Mouse (Mus musculus) MEL (cell line): ENCODE measurements around the gene Vti1b. TPM values are rescaled to one million over a fixed set of nuclear protein-coding genes. Genes with fewer than 3 reads are reported as not detected.

Source experiments
- DNase-seq: peaks from one replicate; pipeline ENCODE4 v3.0.0; 2011; ENCODE audit warnings: low read depth, low spot score
- H3K27ac ChIP-seq: 2 replicates; pipeline ENCODE4 v1.5.1; 2012; ENCODE audit warnings: low read depth, mild to moderate bottlenecking, control low read depth, low read length, moderate library complexity; ENCODE audit not compliant: control insufficient read depth
- H3K27me3 ChIP-seq, 2 experiments: fragments of 150-350 bp in 1 of 2; sonication (generic) in 1 of 2; 2 replicates each; pipeline ENCODE4 v1.6.1; 2012; ENCODE audit warnings: low read length in 2 of 2, mild to moderate bottlenecking in 2 of 2, improper control_type of control experiment in 1 of 2, moderate library complexity in 1 of 2; ENCODE audit not compliant: insufficient read depth in 2 of 2, control insufficient read depth in 1 of 2
- H3K36me3 ChIP-seq, 2 experiments: 2 replicates each; pipeline ENCODE4 v1.6.1; 2012 to 2014; ENCODE audit warnings: low read length in 2 of 2, improper control_type of control experiment in 1 of 2, inconsistent platforms in 1 of 2, mild to moderate bottlenecking in 1 of 2; ENCODE audit not compliant: insufficient read depth in 2 of 2, control insufficient read depth in 1 of 2
- H3K4me1 ChIP-seq, 2 experiments: fragments of 150-350 bp in 1 of 2; sonication (generic) in 1 of 2; 2 replicates each; pipeline ENCODE4 v1.6.1; 2012; ENCODE audit warnings: low read length in 2 of 2, improper control_type of control experiment in 1 of 2, mild to moderate bottlenecking in 1 of 2; ENCODE audit not compliant: insufficient read depth in 2 of 2, control insufficient read depth in 1 of 2
- H3K4me3 ChIP-seq, 2 experiments: fragments of 150-350 bp in 1 of 2; sonication (generic) in 1 of 2; 2 replicates each; pipeline ENCODE4 v1.5.1; 2012; ENCODE audit warnings: low read depth in 2 of 2, low read length in 2 of 2, mild to moderate bottlenecking in 2 of 2, moderate library complexity in 2 of 2, control low read depth in 1 of 2, improper control_type of control experiment in 1 of 2; ENCODE audit not compliant: control insufficient read depth in 1 of 2, insufficient read depth in 1 of 2
- H3K79me2 ChIP-seq: 2 replicates; pipeline ENCODE4 v1.6.1; 2012; ENCODE audit warnings: mild to moderate bottlenecking, low read length, moderate library complexity; ENCODE audit not compliant: control insufficient read depth, poor library complexity, insufficient read depth
- H3K9ac ChIP-seq: 2 replicates; pipeline ENCODE4 v1.6.1; 2012; ENCODE audit warnings: low read depth, mild to moderate bottlenecking, control low read depth, low read length, moderate library complexity; ENCODE audit not compliant: control insufficient read depth, poor library complexity, severe bottlenecking
- H3K9me3 ChIP-seq: fragments of 150-350 bp; sonication (generic); replicated peaks from 2 replicates; pipeline ENCODE4 v1.6.1; 2012; ENCODE audit warnings: mild to moderate bottlenecking, low read length, improper control_type of control experiment, moderate library complexity; ENCODE audit not compliant: insufficient read depth
- BHLHE40 ChIP-seq: IDR thresholded peaks from 2 replicates; pipeline ENCODE4 v1.6.1; 2012; ENCODE audit warnings: low read depth, mild to moderate bottlenecking, inconsistent platforms, low read length, improper control_type of control experiment, borderline replicate concordance
- CHD1 ChIP-seq: IDR thresholded peaks from 2 replicates; pipeline ENCODE4 v1.6.1; 2012; ENCODE audit warnings: low read depth, mild to moderate bottlenecking, inconsistent platforms, low read length, improper control_type of control experiment
- CTCF ChIP-seq, 3 experiments: IDR thresholded peaks in 2 of 3; conservative IDR thresholded peaks in 1 of 3; 2 replicates each; pipeline ENCODE4 v1.5.1; 2011 to 2012; ENCODE audit warnings: low read length in 3 of 3, low read depth in 2 of 3, mild to moderate bottlenecking in 2 of 3, improper control_type of control experiment in 1 of 3, inconsistent platforms in 1 of 3, mixed read lengths in 1 of 3, moderate library complexity in 1 of 3; ENCODE audit not compliant: control insufficient read depth in 1 of 3, insufficient read depth in 1 of 3, poor library complexity in 1 of 3, severe bottlenecking in 1 of 3
- HCFC1 ChIP-seq: IDR thresholded peaks from 2 replicates; pipeline ENCODE4 v1.6.1; 2012; ENCODE audit warnings: low read depth, mild to moderate bottlenecking, inconsistent platforms, low read length, improper control_type of control experiment, moderate library complexity
- KAT2A ChIP-seq: conservative IDR thresholded peaks from 2 replicates; pipeline ENCODE4 v1.6.1; 2012; ENCODE audit warnings: low read depth, low read length, improper control_type of control experiment, inconsistent platforms
- MYC ChIP-seq: IDR thresholded peaks from 2 replicates; pipeline ENCODE4 v1.6.1; 2011; ENCODE audit warnings: low read depth, mild to moderate bottlenecking, low read length, improper control_type of control experiment, moderate library complexity
- POLR2AphosphoS2 ChIP-seq: IDR thresholded peaks from 2 replicates; pipeline ENCODE4 v1.6.1; 2011; ENCODE audit warnings: low read length, improper control_type of control experiment
- RAD21 ChIP-seq: IDR thresholded peaks from 2 replicates; pipeline ENCODE4 v1.6.1; 2011; ENCODE audit warnings: mild to moderate bottlenecking, low read depth, low read length, improper control_type of control experiment
- SIN3A ChIP-seq: IDR thresholded peaks from 2 replicates; pipeline ENCODE4 v1.6.1; 2012; ENCODE audit warnings: low read length, improper control_type of control experiment, inconsistent platforms
- SMC3 ChIP-seq: IDR thresholded peaks from 2 replicates; pipeline ENCODE4 v1.6.1; 2011; ENCODE audit warnings: low read depth, low read length, improper control_type of control experiment
- TBP ChIP-seq: IDR thresholded peaks from 2 replicates; pipeline ENCODE4 v1.8.0; 2011; ENCODE audit warnings: low read depth, low read length, improper control_type of control experiment
- USF1 ChIP-seq: IDR thresholded peaks from 2 replicates; pipeline ENCODE4 v1.6.1; 2014; ENCODE audit warnings: low read depth, mild to moderate bottlenecking, inconsistent platforms, low read length, improper control_type of control experiment, moderate library complexity
- ZC3H11A ChIP-seq: IDR thresholded peaks from 2 replicates; pipeline ENCODE4 v1.6.1; 2012; ENCODE audit warnings: low read depth, mild to moderate bottlenecking, inconsistent platforms, low read length, improper control_type of control experiment
- ZKSCAN1 ChIP-seq: IDR thresholded peaks from 2 replicates; pipeline ENCODE4 v1.6.1; 2012; ENCODE audit warnings: low read depth, mild to moderate bottlenecking, inconsistent platforms, low read length, improper control_type of control experiment, moderate library complexity
- polyA plus RNA-seq, 2 experiments: library from polyadenylated mRNA; stranded (reverse) in 1 of 2; unstranded in 1 of 2; fragments of >175 nt in 1 of 2; fragments of >200 nt in 1 of 2; gene quantifications; 2 replicates each; pipeline versions ENCODE4 v1.2.1 to v1.2.4; 2012; ENCODE audit warnings: low replicate concordance in 2 of 2, low read depth in 1 of 2; ENCODE audit not compliant: insufficient read length in 2 of 2, insufficient read depth in 1 of 2, missing spikeins in 1 of 2
- total RNA-seq: library from RNA; depleted of rRNA; stranded (reverse); fragments of 300-350 nt; gene quantifications from 2 replicates; pipeline ENCODE4 v1.2.3, GENCODE M21; 2012; rRNA removed

The Vti1b gene
- total and polyA plus RNA-seq, 3 experiments: 54.3 to 69.8 TPM; not detected in 1

DNA sequence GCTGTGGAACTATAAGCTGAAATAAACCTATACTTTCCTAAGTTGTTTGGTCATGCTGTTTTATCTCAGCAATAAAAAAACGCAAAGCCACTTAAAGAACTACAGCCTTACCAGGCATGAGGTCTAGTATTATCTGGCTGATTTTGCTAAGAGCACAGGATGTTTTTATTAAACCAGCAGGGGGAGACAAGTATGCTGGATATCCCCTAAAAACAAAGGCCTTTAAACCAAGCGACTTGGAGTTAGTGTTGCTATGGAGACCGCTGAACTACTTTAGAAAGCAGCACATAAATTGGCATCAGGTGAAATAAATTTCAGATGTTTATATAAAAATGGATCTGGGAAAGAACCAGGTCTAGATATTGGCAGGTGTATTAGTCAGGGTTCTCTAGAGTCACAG lies 49.6 kb downstream of the Vti1b start:
- Histone ChIP-seq H3K79me2 (no peaks in the 10 kb centered on the region), H3K36me3 (no peaks in the 10 kb centered on the region), H3K4me3 (no peak overlapping the region), H3K9me3 (no peaks in the 10 kb centered on the region), H3K27ac (no peak overlapping the region), H3K27me3 (peaks cover 4 to 11% of the 10 kb centered on the region in 2 experiments), H3K9ac (no peak overlapping the region), H3K4me1 (no peaks in the 10 kb centered on the region)
- peak; percentile 26; the same call in 1 of the 2 replicates for TF ChIP-seq SIN3A
- TF ChIP-seq CTCF (IDR thresholded peaks at IDR 0.05 in 2 of 3, conservative IDR thresholded peaks at IDR 0.05 in 1 of 3; ENCODE audit: control insufficient read depth in 1 of 3, insufficient read depth in 1 of 3, low read depth in 2 of 3, low read length in 3 of 3, poor library complexity in 1 of 3, severe bottlenecking in 1 of 3): peak in 2 of 3 experiments; percentile 36 to 62; a peak in 4 of 6 replicates
- peak; percentile 68 for TF ChIP-seq SMC3
- 0 out of 2 replicates have a peak, but pooled peaks have one; percentile 38 for TF ChIP-seq ZC3H11A
- peak; percentile 48 for TF ChIP-seq RAD21
- TF ChIP-seq MYC: no peak
- no peak for TF ChIP-seq USF1
- TF ChIP-seq HCFC1: no peak
- peak; percentile 55 for DNase-seq

DNA sequence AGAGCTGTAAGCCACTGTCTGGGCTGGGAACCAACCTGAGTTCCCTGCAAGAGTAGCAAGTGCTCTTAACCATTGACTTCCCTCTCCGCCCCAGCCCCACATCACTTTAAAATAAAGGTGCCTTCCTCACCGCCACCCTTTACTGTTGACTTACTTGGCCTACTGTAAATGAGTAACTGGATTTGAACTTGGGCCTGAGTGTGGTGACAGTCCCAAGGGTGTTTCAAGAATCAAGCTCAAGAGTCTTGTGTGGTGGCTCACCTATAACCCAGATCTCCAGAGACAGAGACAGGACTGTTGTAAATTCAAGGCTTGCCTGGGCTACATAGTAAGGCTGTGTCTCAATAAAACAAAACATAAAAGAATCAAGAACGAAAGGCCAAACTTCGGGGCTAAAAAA lies 53.5 kb downstream of the Vti1b start:
- H3K4me1 ChIP-seq: no peaks in the 10 kb centered on the region
- no peak overlapping the region for H3K27ac ChIP-seq
- no peaks in the 10 kb centered on the region for H3K9me3 ChIP-seq
- H3K79me2 ChIP-seq: no peaks in the 10 kb centered on the region
- H3K27me3 ChIP-seq: peaks cover 4 to 11% of the 10 kb centered on the region in 2 experiments
- H3K36me3 ChIP-seq: no peaks in the 10 kb centered on the region
- H3K9ac ChIP-seq: no peak overlapping the region
- no peak overlapping the region for H3K4me3 ChIP-seq
- no peak for TF ChIP-seq TBP
- TF ChIP-seq ZKSCAN1: no peak
- no peak for TF ChIP-seq USF1
- no peak for TF ChIP-seq KAT2A
- no peak for TF ChIP-seq BHLHE40
- TF ChIP-seq POLR2AphosphoS2: no peak
- TF ChIP-seq CHD1: no peak
- DNase-seq: no peak

Other genes starting within 250 kb of the Vti1b start
- 13.5 and 13.8 TPM in 2 replicates for gene Tmem229b, start 165.0 kb downstream of the Vti1b start, total RNA-seq
- gene Tmem229b, start 165.0 kb downstream of the Vti1b start, polyA plus RNA-seq: 10 to 100 TPM in 1 of 2 experiments, not detected in 1; 20.5 TPM
- 0.35 and 0.39 TPM in 2 replicates for gene Plekhh1, start 143.5 kb downstream of the Vti1b start, total RNA-seq
- 1 to 10 TPM in 1 of 2 experiments, not detected in 1; 2.3 TPM for gene Plekhh1, start 143.5 kb downstream of the Vti1b start, polyA plus RNA-seq
- 6.4 and 9.5 TPM in 2 replicates for gene Pigh, start 83.0 kb downstream of the Vti1b start, total RNA-seq
- 1 to 10 TPM in 1 of 2 experiments, not detected in 1; 7.2 TPM for gene Pigh, start 83.0 kb downstream of the Vti1b start, polyA plus RNA-seq
- not detected in 2 replicates for gene Arg2, start 41.9 kb downstream of the Vti1b start, total RNA-seq
- gene Arg2, start 41.9 kb downstream of the Vti1b start, polyA plus RNA-seq: not detected
- 26.7 and 29.8 TPM in 2 replicates for gene Rdh11, start 19.6 kb upstream of the Vti1b start, total RNA-seq
- gene Rdh11, start 19.6 kb upstream of the Vti1b start, polyA plus RNA-seq: 10 to 100 TPM; 22.0 to 44.5 TPM
- 0.15 and 0.29 TPM in 2 replicates for gene Rdh12, start 36.2 kb upstream of the Vti1b start, total RNA-seq
- gene Rdh12, start 36.2 kb upstream of the Vti1b start, polyA plus RNA-seq: under 1 TPM in 1 of 2 experiments, not detected in 1; 0.35 TPM
- 7.2 and 9.2 TPM in 2 replicates for gene Zfyve26, start 123.6 kb upstream of the Vti1b start, total RNA-seq
- 100 to 1,000 TPM in 1 of 2 experiments, 10 to 100 TPM in 1; 16.2 to 110 TPM for gene Zfyve26, start 123.6 kb upstream of the Vti1b start, polyA plus RNA-seq
- 3.6 and 4.2 TPM in 2 replicates for gene Rad51b, start 124.6 kb upstream of the Vti1b start, total RNA-seq
- gene Rad51b, start 124.6 kb upstream of the Vti1b start, polyA plus RNA-seq: 1 to 10 TPM in 1 of 2 experiments, not detected in 1; 5.7 TPM